Comparison of ENCODE assay signal across 13 mouse cellular contexts in genomic region chr13:20139825-20140665, GRCm38 (mm10). TPM values are rescaled to one million over a fixed set of nuclear protein-coding genes. Genes with fewer than 3 reads are reported as not detected.
DNase-seq lines count a peak whose midpoint lies in the region; ATAC-seq lines count a peak whose summit lies in the region.
"Had no signal": no experiment of that assay in that cellular context is flagged by ENCODE, and none has a peak within 500 bp of the region (broad histone marks: within the 10 kb centered on the region; RNA-seq: fewer than 3 reads in every experiment).

No protein-coding gene starts in this region.

- no peak overlapping the region for H3K9ac ChIP-seq in forebrain, embryonic 13.5 days
- no peak overlapping the region for H3K9ac ChIP-seq in forebrain, embryonic 11.5 days (ENCODE audit: low read length)
- no peak overlapping the region for H3K9ac ChIP-seq in neural tube, embryonic 13.5 days
- H3K9ac ChIP-seq: embryonic facial prominence, embryonic 15.5 days; liver, embryonic 14.5 days had no signal

- H3K4me1 ChIP-seq in forebrain, embryonic 13.5 days: no peaks in the 10 kb centered on the region
- H3K4me1 ChIP-seq in forebrain, embryonic 11.5 days (replicated peaks; ENCODE audit: control insufficient read depth, insufficient read depth, low read length): no peaks in the 10 kb centered on the region
- H3K4me1 ChIP-seq in neural tube, embryonic 13.5 days (replicated peaks): peaks cover 25% of the 10 kb centered on the region

- H3K9me3 ChIP-seq in forebrain, embryonic 13.5 days (replicated peaks): no peaks in the 10 kb centered on the region
- H3K9me3 ChIP-seq in forebrain, embryonic 11.5 days (ENCODE audit: control insufficient read depth, low read length): no peaks in the 10 kb centered on the region
- H3K9me3 ChIP-seq in neural tube, embryonic 13.5 days: no peaks in the 10 kb centered on the region
- H3K9me3 ChIP-seq: embryonic facial prominence, embryonic 15.5 days had no signal

- no peak overlapping the region for H3K4me2 ChIP-seq in forebrain, embryonic 13.5 days
- H3K4me2 ChIP-seq in forebrain, embryonic 11.5 days (ENCODE audit: low read depth, low read length, severe bottlenecking): no peak overlapping the region
- no peak overlapping the region for H3K4me2 ChIP-seq in neural tube, embryonic 13.5 days
- H3K4me2 ChIP-seq: embryonic facial prominence, embryonic 15.5 days had no signal

- no peaks in the 10 kb centered on the region for H3K36me3 ChIP-seq in forebrain, embryonic 13.5 days (ENCODE audit: poor library complexity, severe bottlenecking)
- H3K36me3 ChIP-seq in forebrain, embryonic 11.5 days (ENCODE audit: control insufficient read depth, insufficient read depth, low read length): no peaks in the 10 kb centered on the region
- no peaks in the 10 kb centered on the region for H3K36me3 ChIP-seq in neural tube, embryonic 13.5 days
- H3K36me3 ChIP-seq in macrophage (ENCODE audit: inconsistent target): no peaks in the 10 kb centered on the region
- H3K36me3 ChIP-seq: embryonic facial prominence, embryonic 15.5 days had no signal

- peaks cover 95% of the 10 kb centered on the region for H3K79me2 ChIP-seq in macrophage (ENCODE audit: inconsistent target)

- peak; percentile 42; the same call in 1 of the 2 replicates for ATAC-seq in forebrain, embryonic 13.5 days
- no peak for ATAC-seq in forebrain, embryonic 11.5 days (replicated peaks; ENCODE audit: low FRiP score)
- ATAC-seq in neural tube, embryonic 13.5 days (ENCODE audit: low read depth): no peak

- H3K4me3 ChIP-seq in forebrain, embryonic 13.5 days: no peak overlapping the region
- H3K4me3 ChIP-seq in forebrain, embryonic 11.5 days (ENCODE audit: low read depth, low read length): no peak overlapping the region
- H3K4me3 ChIP-seq in neural tube, embryonic 13.5 days: no peak overlapping the region
- no peak overlapping the region for H3K4me3 ChIP-seq in macrophage (ENCODE audit: inconsistent target)
- H3K4me3 ChIP-seq: embryonic facial prominence, embryonic 15.5 days; gastrocnemius, adult 2 months had no signal

- H3K27me3 ChIP-seq in forebrain, embryonic 13.5 days: peaks cover 3% of the 10 kb centered on the region; the same call in 1 of the 2 replicates
- H3K27me3 ChIP-seq in forebrain, embryonic 11.5 days (ENCODE audit: control insufficient read depth, insufficient read depth, low read length): no peaks in the 10 kb centered on the region
- peaks cover 5% of the 10 kb centered on the region; the same call in 1 of the 2 replicates for H3K27me3 ChIP-seq in neural tube, embryonic 13.5 days
- H3K27me3 ChIP-seq: embryonic facial prominence, embryonic 15.5 days had no signal

- DNase-seq in forebrain, embryonic 11.5 days (ENCODE audit: low spot score): no peak
- DNase-seq in neural tube, embryonic 10.5 days (ENCODE audit: extremely low spot score, low spot score): no peak
- no peak for DNase-seq in left cerebral cortex, adult 11 months (ENCODE audit: low spot score)
- DNase-seq in left cerebral cortex, postnatal 4 days: no peak
- DNase-seq in cerebellum, postnatal 4 days (ENCODE audit: low spot score in 2 of 2): no peak
- DNase-seq: cerebellum, adult 2 months; gastrocnemius, adult 2 months; kidney, postnatal 25 days had no signal

- WGBS in forebrain, embryonic 13.5 days: 78% methylated on average over 4 of the region's 4 CpGs
- WGBS in forebrain, embryonic 11.5 days: 73% methylated on average over 4 of the region's 4 CpGs
- WGBS in neural tube, embryonic 13.5 days: 65% methylated on average over 4 of the region's 4 CpGs
- WGBS in macrophage (ENCODE audit: missing documents): 64% methylated on average over 4 of the region's 4 CpGs

- no peak overlapping the region for H3K27ac ChIP-seq in forebrain, embryonic 13.5 days
- H3K27ac ChIP-seq in forebrain, embryonic 11.5 days (ENCODE audit: low read depth, low read length): no peak overlapping the region
- H3K27ac ChIP-seq in neural tube, embryonic 13.5 days (replicated peaks): 0 out of 2 replicates have a peak overlapping the region, but pooled peaks have one; percentile 13
- peak overlapping the region; percentile 31 for H3K27ac ChIP-seq in macrophage
- H3K27ac ChIP-seq: embryonic facial prominence, embryonic 15.5 days; liver, embryonic 14.5 days had no signal

- intact Hi-C loops in left cerebral cortex, postnatal 4 days (cut with DNase I): no loop called here

RNA-seq across cellular contexts. Expression of gene Elmo1, which starts 49.6 kb away (rescaled TPM):
- 24.0 and 24.3 TPM in 2 replicates for polyA plus RNA-seq in forebrain, embryonic 13.5 days (2015; fragmentation: Nextera tagmentation; extraction: Ambion mirVana)
- 12.3 and 12.8 TPM in 2 replicates for polyA plus RNA-seq in forebrain, embryonic 11.5 days (2014; fragmentation: Nextera tagmentation; extraction: Ambion mirVana)
- 48.4 and 53.3 TPM in 2 replicates for polyA plus RNA-seq in neural tube, embryonic 13.5 days (2015; fragmentation: Nextera tagmentation; extraction: Ambion mirVana)
- 100 to 1,000 TPM; 288 to 518 (median 336) TPM for total RNA-seq in macrophage (2018; cell fraction: chromatin; rRNA removed)
- total RNA-seq in macrophage (2018; cell fraction: cytosol; rRNA removed): 10 to 100 TPM; 26.3 to 39.5 (median 30.3) TPM
- 100 to 1,000 TPM in 22 of 26 experiments, 10 to 100 TPM in 4; 95.7 to 372 (median 152) TPM for total RNA-seq in macrophage (2018; cell fraction: nucleus; rRNA removed)
- polyA plus RNA-seq in macrophage (2018): 20.9 to 48.4 TPM (median 31.3 TPM) in 3 replicates
- 10 to 100 TPM; 46.6 to 46.9 TPM for total RNA-seq in left cerebral cortex, postnatal 4 days (2021)

Comparison
In these comparisons a context has a peak if more than half of its experiments do, and no peak if none do; other contexts are left out.
1. H3K27ac ChIP-seq: peak in neural tube, embryonic 13.5 days (single experiment) and macrophage (single experiment); none in forebrain, embryonic 13.5 days (single experiment) and forebrain, embryonic 11.5 days (single experiment).